Mouse (Mus musculus): ENCODE results near the gene Dhx29. TPM values are rescaled to one million over a fixed set of nuclear protein-coding genes. Genes with fewer than 3 reads are reported as not detected.
A peak's percentile ranks its signal among the peaks of the same experiment; 100 is the strongest.

Dhx29 gene
- polyA plus RNA-seq, 1 experiment from 2014 or later = 19.1 TPM

- ATAC-seq (replicated peaks; ENCODE audit: low FRiP score, low read depth) (no peak), DNase-seq (ENCODE audit: low spot score) (no peak)
- H3K36me3 ChIP-seq (ENCODE audit: insufficient read depth, low read length) = peaks cover 14% of the 10 kb centered on the region
- H3K27me3 ChIP-seq (ENCODE audit: insufficient read depth, low read length) = no peaks in the 10 kb centered on the region
- peaks cover 1% of the 10 kb centered on the region for H3K4me1 ChIP-seq (replicated peaks; ENCODE audit: insufficient read depth, low read length)
- H3K4me2 ChIP-seq (ENCODE audit: low read length) = no peak overlapping the region
- H3K9me3 ChIP-seq (replicated peaks; ENCODE audit: low read length) = no peaks in the 10 kb centered on the region
- WGBS = 81% methylated on average over 3 of the region's 3 CpGs
- TF ChIP-seq CTCF (IDR thresholded peaks at IDR 0.05; ENCODE audit: low read depth) = no peak
- no peak overlapping the region for H3K27ac ChIP-seq
- H3K9ac ChIP-seq (ENCODE audit: low read depth, low read length) = no peak overlapping the region
- no peak overlapping the region for H3K4me3 ChIP-seq (replicated peaks; ENCODE audit: low read depth, low read length)
These were observed 6.3 kb upstream of the Dhx29 start for GRCm38 (mm10) chr13:112920906-112921305.

DNA sequence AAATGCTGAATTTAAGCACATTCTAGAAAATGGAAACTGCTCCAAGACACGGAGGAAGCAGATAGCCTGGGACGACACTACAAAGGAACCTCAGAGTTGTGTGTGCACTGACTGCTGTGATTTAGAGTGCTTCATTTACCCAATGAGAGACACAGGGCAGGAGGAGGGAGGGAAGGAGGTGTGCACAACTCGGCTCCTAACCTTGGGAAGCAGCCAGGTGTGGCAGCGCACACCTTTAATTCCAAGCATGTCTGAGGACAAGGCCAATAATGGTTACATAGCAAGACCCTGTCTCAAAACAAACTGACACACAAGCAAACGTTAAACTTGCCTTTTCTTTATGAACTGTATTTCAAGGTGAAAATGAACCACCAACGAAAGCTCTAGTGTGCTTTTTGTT is 2.0 kb upstream of the Dhx29 start:
- ATAC-seq (replicated peaks; ENCODE audit: low FRiP score, low read depth) = no peak

GRCm38 (mm10) chr13:112925976-112926375 is 1.3 kb upstream of the Dhx29 start:
- DNase-seq (ENCODE audit: low spot score) (no peak), ATAC-seq (replicated peaks; ENCODE audit: low FRiP score, low read depth) (no peak)
- H3K27ac ChIP-seq = no peak overlapping the region
- TF ChIP-seq CTCF (IDR thresholded peaks at IDR 0.05; ENCODE audit: low read depth) = no peak
- peak overlapping the region; percentile 76 for H3K4me3 ChIP-seq (replicated peaks; ENCODE audit: low read depth, low read length)
- no peaks in the 10 kb centered on the region for H3K9me3 ChIP-seq (replicated peaks; ENCODE audit: low read length)
- H3K4me2 ChIP-seq (ENCODE audit: low read length) = peak overlapping the region; percentile 62
- 59% methylated on average over 4 of the region's 4 CpGs for WGBS
- peak overlapping the region; percentile 32; the same call in 1 of the 2 replicates for H3K9ac ChIP-seq (ENCODE audit: low read depth, low read length)
- peaks cover 6% of the 10 kb centered on the region for H3K4me1 ChIP-seq (replicated peaks; ENCODE audit: insufficient read depth, low read length)
- no peaks in the 10 kb centered on the region for H3K27me3 ChIP-seq (ENCODE audit: insufficient read depth, low read length)
- H3K36me3 ChIP-seq (ENCODE audit: insufficient read depth, low read length) = no peaks in the 10 kb centered on the region

More for the DNA sequence above, 2.0 kb upstream of the Dhx29 start:
- TF ChIP-seq CTCF (IDR thresholded peaks at IDR 0.05; ENCODE audit: low read depth) = no peak
- no peak for DNase-seq (ENCODE audit: low spot score)
- H3K27me3 ChIP-seq (ENCODE audit: insufficient read depth, low read length) = no peaks in the 10 kb centered on the region
- no peaks in the 10 kb centered on the region for H3K9me3 ChIP-seq (replicated peaks; ENCODE audit: low read length)
- H3K9ac ChIP-seq (ENCODE audit: low read depth, low read length) = no peak overlapping the region
- H3K27ac ChIP-seq = no peak overlapping the region
- H3K36me3 ChIP-seq (ENCODE audit: insufficient read depth, low read length) = no peaks in the 10 kb centered on the region
- WGBS = 61% methylated on average over 6 of the region's 6 CpGs
- peaks cover 6% of the 10 kb centered on the region for H3K4me1 ChIP-seq (replicated peaks; ENCODE audit: insufficient read depth, low read length)
- no peak overlapping the region for H3K4me2 ChIP-seq (ENCODE audit: low read length)
- H3K4me3 ChIP-seq (replicated peaks; ENCODE audit: low read depth, low read length) = no peak overlapping the region

- peak overlapping the region; percentile 80 for H3K27ac ChIP-seq
- WGBS = under 1% methylated on average over 19 of the region's 19 CpGs
- H3K4me2 ChIP-seq (ENCODE audit: low read length) = peak overlapping the region; percentile 62
- no peaks in the 10 kb centered on the region for H3K36me3 ChIP-seq (ENCODE audit: insufficient read depth, low read length)
- peak overlapping the region; percentile 76 for H3K4me3 ChIP-seq (replicated peaks; ENCODE audit: low read depth, low read length)
- no peak for TF ChIP-seq CTCF (IDR thresholded peaks at IDR 0.05; ENCODE audit: low read depth)
- H3K27me3 ChIP-seq (ENCODE audit: insufficient read depth, low read length) = no peaks in the 10 kb centered on the region
- DNase-seq (ENCODE audit: low spot score) (peak; percentile 41), ATAC-seq (replicated peaks; ENCODE audit: low FRiP score, low read depth) (no peak; the same call in 1 of the 2 replicates)
- H3K4me1 ChIP-seq (replicated peaks; ENCODE audit: insufficient read depth, low read length) = peaks cover 6% of the 10 kb centered on the region
- H3K9ac ChIP-seq (ENCODE audit: low read depth, low read length) = peak overlapping the region; percentile 73
- H3K9me3 ChIP-seq (replicated peaks; ENCODE audit: low read length) = no peaks in the 10 kb centered on the region
These were observed 458 bp upstream of the Dhx29 start for GRCm38 (mm10) chr13:112926796-112927195.

DNA sequence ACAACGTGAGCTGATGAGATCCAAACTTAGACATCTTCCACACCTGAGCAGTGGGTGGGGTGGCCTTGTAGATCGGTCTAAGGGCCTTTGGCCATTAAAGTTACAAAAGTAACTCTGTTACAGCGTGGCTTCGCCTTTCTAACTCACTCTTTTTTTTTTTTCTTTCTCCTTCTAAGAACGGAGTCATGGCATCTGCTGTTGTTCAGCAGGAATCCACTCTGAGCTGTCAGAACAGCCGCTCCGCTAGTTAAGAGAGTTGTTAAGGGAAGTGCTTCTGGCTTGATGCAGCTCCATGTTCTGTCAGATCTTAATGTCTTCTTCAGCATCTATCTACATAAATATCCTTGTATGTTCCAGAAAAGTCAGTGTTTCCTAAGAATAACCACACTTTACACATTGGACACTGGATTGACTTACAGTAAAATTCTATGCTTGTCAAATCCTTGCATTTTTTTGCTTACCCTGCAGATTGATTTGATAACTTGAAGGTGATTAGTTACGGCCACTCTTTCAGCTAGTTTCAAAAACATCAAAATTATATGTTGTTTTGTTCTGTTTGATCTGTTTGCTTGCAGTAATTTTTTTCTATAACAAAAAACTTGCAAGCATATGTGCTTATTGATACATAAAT is 899 bp downstream of the Dhx29 start:
- H3K4me2 ChIP-seq (ENCODE audit: low read length) = peak overlapping the region; percentile 78
- no peak for TF ChIP-seq CTCF (IDR thresholded peaks at IDR 0.05; ENCODE audit: low read depth)
- no peaks in the 10 kb centered on the region for H3K27me3 ChIP-seq (ENCODE audit: insufficient read depth, low read length)
- H3K9me3 ChIP-seq (replicated peaks; ENCODE audit: low read length) = no peaks in the 10 kb centered on the region
- WGBS = 3% methylated on average over 8 of the region's 8 CpGs
- H3K27ac ChIP-seq = peak overlapping the region; percentile 80
- DNase-seq (ENCODE audit: low spot score) = peak; percentile 40
- no peak for ATAC-seq (replicated peaks; ENCODE audit: low FRiP score, low read depth)
- peak overlapping the region; percentile 73 for H3K9ac ChIP-seq (ENCODE audit: low read depth, low read length)
- H3K4me1 ChIP-seq (replicated peaks; ENCODE audit: insufficient read depth, low read length) = peaks cover 6% of the 10 kb centered on the region
- peak overlapping the region; percentile 76 for H3K4me3 ChIP-seq (replicated peaks; ENCODE audit: low read depth, low read length)
- H3K36me3 ChIP-seq (ENCODE audit: insufficient read depth, low read length) = no peaks in the 10 kb centered on the region

DNA sequence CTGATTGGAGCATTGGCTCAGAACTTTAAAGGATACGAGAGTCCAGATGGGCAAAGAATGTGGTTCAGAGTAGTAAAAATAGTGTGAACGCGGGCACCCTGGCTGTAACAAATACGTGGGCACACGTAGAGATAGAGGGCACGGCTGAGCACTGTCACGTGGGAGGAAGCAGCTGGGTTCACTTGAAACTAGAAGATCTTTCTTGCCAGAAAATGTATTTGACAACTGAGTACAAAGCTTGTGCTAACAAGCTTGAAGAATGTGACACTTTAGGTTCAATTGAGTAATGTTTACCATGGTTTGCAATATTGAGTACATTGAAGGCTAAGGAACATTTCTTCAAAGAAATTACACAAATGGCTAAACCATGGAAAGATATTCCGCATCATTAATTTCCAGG is 10.9 kb downstream of the Dhx29 start:
- Histone ChIP-seq H3K27ac (no peak overlapping the region), H3K9ac (ENCODE audit: low read depth, low read length) (no peak overlapping the region), H3K27me3 (ENCODE audit: insufficient read depth, low read length) (no peaks in the 10 kb centered on the region), H3K4me2 (ENCODE audit: low read length) (no peak overlapping the region), H3K4me1 (replicated peaks; ENCODE audit: insufficient read depth, low read length) (no peaks in the 10 kb centered on the region), H3K9me3 (replicated peaks; ENCODE audit: low read length) (no peaks in the 10 kb centered on the region), H3K36me3 (ENCODE audit: insufficient read depth, low read length) (peaks cover 39% of the 10 kb centered on the region), H3K4me3 (replicated peaks; ENCODE audit: low read depth, low read length) (no peak overlapping the region)
- ATAC-seq (replicated peaks; ENCODE audit: low FRiP score, low read depth) (no peak), DNase-seq (ENCODE audit: low spot score) (no peak)
- WGBS = 62% methylated on average over 8 of the region's 8 CpGs
- TF ChIP-seq CTCF (IDR thresholded peaks at IDR 0.05; ENCODE audit: low read depth) = no peak
